Mouse (Mus musculus): ENCODE measurements around the gene Zfp800.

Zfp800 gene

GRCm38 (mm10) chr6:28398726-28399125 lies 921 bp upstream of the Zfp800 start:
- in situ Hi-C loops (cut with MboI, MseI), result loop anchor here (5.0 to 25.0 kb wide), 2 partner anchors 736 to 741 kb away; no protein-coding TSS in a partner anchor

GRCm38 (mm10) chr6:28396853-28397457 lies 850 bp downstream of the Zfp800 start:
- in situ Hi-C loops (cut with MboI, MseI), result loop anchor here (5.0 to 25.0 kb wide), 2 partner anchors 735 to 740 kb away; no protein-coding TSS in a partner anchor

- in situ Hi-C loops (cut with MboI, MseI), result loop anchor here (5.0 to 25.0 kb wide), 2 partner anchors 734 to 739 kb away; no protein-coding TSS in a partner anchor
Observed at GRCm38 (mm10) chr6:28396051-28396852, 1.6 kb downstream of the Zfp800 start.

- in situ Hi-C loops (cut with MboI, MseI), result loop anchor here in 1 of 2 experiments (25.0 kb wide), 1 partner anchor 727 kb away; no protein-coding TSS in a partner anchor
Observed at GRCm38 (mm10) chr6:28389038-28389437, 8.8 kb downstream of the Zfp800 start.

- in situ Hi-C loops (cut with MboI, MseI), result loop anchor here in 1 of 2 experiments (25.0 kb wide), 1 partner anchor 723 kb away; no protein-coding TSS in a partner anchor
Observed at GRCm38 (mm10) chr6:28385169-28385568, 12.6 kb downstream of the Zfp800 start.

- in situ Hi-C loops (cut with MboI, MseI), result loop anchor here in 1 of 2 experiments (25.0 kb wide), 1 partner anchor 720 kb away; no protein-coding TSS in a partner anchor
Observed at GRCm38 (mm10) chr6:28381983-28382382, 15.8 kb downstream of the Zfp800 start.

- in situ Hi-C loops (cut with MboI, MseI), result no loop called here
Observed at GRCm38 (mm10) chr6:28369966-28370683, 27.7 kb downstream of the Zfp800 start.

- in situ Hi-C loops (cut with MboI, MseI), result no loop called here
Observed at GRCm38 (mm10) chr6:28367575-28367974, 30.2 kb downstream of the Zfp800 start.

GRCm38 (mm10) chr6:28351066-28351465 lies 46.7 kb downstream of the Zfp800 start:
- in situ Hi-C loops (cut with MboI, MseI), result no loop called here

- in situ Hi-C loops (cut with MboI, MseI), result no loop called here
Observed at GRCm38 (mm10) chr6:28345677-28346076, 52.1 kb downstream of the Zfp800 start.

- in situ Hi-C loops (cut with MboI, MseI), result no loop called here
Observed at GRCm38 (mm10) chr6:28345181-28345580, 52.6 kb downstream of the Zfp800 start.

- in situ Hi-C loops (cut with MboI, MseI), result no loop called here
Observed at GRCm38 (mm10) chr6:28342863-28343262, 54.9 kb downstream of the Zfp800 start.

- in situ Hi-C loops (cut with MboI, MseI), result no loop called here
Observed at GRCm38 (mm10) chr6:28341174-28341573, 56.6 kb downstream of the Zfp800 start.

- in situ Hi-C loops (cut with MboI, MseI), result no loop called here
Observed at GRCm38 (mm10) chr6:28339410-28339809, 58.4 kb downstream of the Zfp800 start.

GRCm38 (mm10) chr6:28333696-28334095 lies 64.1 kb downstream of the Zfp800 start:
- in situ Hi-C loops (cut with MboI, MseI), result loop anchor here in 1 of 2 experiments (5.0 kb wide), 1 partner anchor 51 kb away; no protein-coding TSS in a partner anchor

- in situ Hi-C loops (cut with MboI, MseI), result loop anchor here in 1 of 2 experiments (5.0 kb wide), 1 partner anchor 50 kb away; no protein-coding TSS in a partner anchor
Observed at GRCm38 (mm10) chr6:28332546-28332945, 65.3 kb downstream of the Zfp800 start.

GRCm38 (mm10) chr6:28329815-28330214 lies 68.0 kb downstream of the Zfp800 start:
- in situ Hi-C loops (cut with MboI, MseI), result loop anchor here in 1 of 2 experiments (5.0 kb wide), 1 partner anchor 48 kb away; no protein-coding TSS in a partner anchor

- in situ Hi-C loops (cut with MboI, MseI), result no loop called here
Observed at GRCm38 (mm10) chr6:28329002-28329596, 68.7 kb downstream of the Zfp800 start.

- in situ Hi-C loops (cut with MboI, MseI), result no loop called here
Observed at GRCm38 (mm10) chr6:28326720-28327119, 71.1 kb downstream of the Zfp800 start.

GRCm38 (mm10) chr6:28322399-28322798 lies 75.4 kb downstream of the Zfp800 start:
- in situ Hi-C loops (cut with MboI, MseI), result no loop called here

GRCm38 (mm10) chr6:28319648-28320270 lies 78.0 kb downstream of the Zfp800 start:
- in situ Hi-C loops (cut with MboI, MseI), result no loop called here

Measured in T-helper 17 cell (primary cell).